Mouse (Mus musculus): ENCODE results near the gene Hormad2. TPM values are rescaled to one million over a fixed set of nuclear protein-coding genes. Genes with fewer than 3 reads are reported as not detected.

The Hormad2 gene
- total RNA-seq, 1 experiment from 2014 or later: 2.3 TPM

DNA sequence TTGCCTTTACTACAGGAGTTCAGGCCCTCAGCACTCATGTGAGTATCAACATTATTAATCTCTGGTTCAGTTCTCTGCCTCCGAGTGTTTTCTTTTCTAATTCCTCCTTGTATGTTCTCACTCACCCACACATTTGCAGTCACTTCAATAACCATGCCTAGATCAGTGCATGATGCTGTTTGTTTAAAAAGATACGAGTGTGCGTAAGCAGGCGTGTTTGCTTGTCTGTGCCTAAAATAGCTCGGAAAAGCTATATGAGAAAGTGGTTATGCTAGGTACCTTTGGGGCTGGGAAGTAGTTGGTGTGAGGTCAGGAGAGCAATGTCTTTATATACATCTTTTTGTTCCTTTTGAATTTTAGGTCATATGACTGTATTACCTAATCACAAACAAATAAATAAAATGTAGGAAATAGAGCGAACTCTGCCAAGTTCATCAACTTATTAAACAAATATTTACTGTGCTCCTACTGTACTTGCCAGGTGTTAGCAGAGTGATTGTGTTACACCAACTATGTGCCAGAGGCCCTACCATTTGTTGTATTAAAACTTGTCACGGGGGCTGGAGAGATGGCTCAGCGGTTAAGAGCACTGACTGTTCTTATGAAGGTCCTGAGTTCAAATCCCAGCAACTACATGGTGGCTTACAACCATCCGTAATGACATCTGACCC is 100.7 kb downstream of the Hormad2 start:
- DNase-seq: no peak

DNA sequence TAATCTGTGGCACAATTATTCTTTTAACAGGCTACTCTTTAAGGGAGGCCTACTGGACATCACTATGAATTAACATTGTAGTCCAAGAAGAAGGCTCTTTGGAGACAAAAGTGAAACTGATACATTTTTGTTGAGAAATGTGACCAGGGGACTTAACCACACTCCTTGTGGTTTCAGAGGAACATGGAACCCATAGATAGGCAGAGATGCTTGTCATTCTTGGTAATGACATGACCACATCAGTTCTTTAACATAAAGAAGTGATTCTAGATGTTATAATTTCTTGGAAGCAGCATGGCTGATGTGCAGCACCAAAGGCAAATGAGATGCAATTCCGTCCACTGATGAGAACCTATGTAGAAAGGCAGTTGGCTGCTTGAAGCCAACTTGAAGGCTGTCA is 101.6 kb downstream of the Hormad2 start:
- no peak for DNase-seq

- DNase-seq: no peak
Measured at GRCm38 (mm10) chr11:4336693-4337283, 104.1 kb downstream of the Hormad2 start.

DNA sequence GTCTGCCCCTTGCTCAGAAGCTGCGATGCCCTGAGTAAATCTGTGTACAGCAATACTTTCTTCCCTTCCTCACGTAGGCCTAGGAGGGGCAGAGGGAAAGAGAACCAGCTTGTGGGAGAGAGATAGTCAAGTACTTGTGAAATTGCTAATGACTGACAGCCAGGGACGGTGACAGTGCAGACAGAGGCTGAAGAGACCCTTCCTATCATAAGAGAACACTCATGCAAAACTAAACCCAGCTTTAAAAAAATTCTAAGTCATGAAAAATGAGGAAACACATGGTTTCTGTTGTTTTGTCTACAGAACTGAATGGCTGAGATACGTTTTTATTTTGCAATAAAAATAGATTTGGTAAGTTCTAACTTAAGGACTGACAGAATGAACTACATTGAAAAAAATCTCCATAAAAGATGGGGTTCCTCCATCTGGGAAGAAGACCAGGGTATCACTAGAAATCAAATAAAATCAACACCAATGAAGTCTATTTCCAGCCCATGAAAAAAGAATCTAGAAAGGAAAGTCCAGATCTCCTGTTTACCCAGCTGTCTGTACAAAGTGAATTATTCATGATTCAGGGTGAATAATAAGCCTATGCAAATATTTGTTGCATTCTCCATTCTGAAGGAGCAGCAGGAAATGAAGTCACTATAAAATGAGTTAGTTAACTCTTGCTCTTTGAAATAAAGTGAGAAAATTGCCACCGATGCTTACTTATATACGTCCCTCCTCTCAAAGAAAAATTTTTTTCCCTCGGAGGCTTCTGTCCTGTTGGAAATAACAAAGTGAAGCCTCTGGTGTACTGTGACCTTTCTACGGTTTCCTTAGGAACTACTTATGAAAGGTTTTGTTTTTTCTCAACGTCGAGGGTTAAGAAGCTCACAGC is 104.9 kb downstream of the Hormad2 start:
- DNase-seq: no peak

DNA sequence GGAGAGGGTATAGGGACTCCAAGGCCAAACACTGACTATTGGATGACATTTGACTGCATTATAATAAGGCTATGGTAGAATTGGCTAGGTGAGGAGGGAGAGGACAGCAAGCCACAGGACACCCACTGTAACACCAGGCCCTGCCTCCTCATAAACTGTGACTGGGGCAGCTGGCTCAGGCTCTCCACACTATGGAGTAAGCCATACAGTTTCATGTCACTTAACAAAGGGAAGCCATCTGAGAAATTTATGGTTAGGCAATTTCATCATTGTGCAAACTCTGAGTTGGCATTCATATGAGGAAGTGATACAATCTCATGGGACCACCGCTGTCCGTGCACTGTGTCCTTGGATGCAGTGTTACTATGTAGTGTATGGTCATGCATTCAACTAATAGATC is 107.9 kb downstream of the Hormad2 start:
- DNase-seq: no peak

GRCm38 (mm10) chr11:4328188-4328587 is 112.7 kb downstream of the Hormad2 start:
- DNase-seq: no peak

- DNase-seq: no peak
Measured at GRCm38 (mm10) chr11:4323481-4323880, 117.4 kb downstream of the Hormad2 start.

DNA sequence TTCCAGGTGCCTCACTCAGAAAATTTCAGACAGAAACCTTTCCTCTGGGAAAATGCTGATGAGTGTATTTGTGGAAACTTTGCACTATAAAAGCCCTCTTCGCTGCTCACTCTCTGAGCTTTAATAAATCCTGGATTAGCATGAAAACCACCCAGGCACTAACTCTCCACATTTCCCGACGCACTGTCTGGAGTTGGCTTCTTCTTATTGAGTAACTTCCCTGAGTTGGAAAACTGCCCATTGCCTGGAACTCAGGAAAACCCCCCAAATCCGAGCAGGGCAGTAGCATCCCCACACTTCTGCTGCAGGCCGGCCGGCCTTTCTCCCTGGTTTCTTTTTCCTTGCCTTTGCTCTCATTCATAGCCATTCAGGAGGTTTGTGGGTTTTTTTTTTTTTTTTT is 118.0 kb downstream of the Hormad2 start:
- no peak for DNase-seq

DNA sequence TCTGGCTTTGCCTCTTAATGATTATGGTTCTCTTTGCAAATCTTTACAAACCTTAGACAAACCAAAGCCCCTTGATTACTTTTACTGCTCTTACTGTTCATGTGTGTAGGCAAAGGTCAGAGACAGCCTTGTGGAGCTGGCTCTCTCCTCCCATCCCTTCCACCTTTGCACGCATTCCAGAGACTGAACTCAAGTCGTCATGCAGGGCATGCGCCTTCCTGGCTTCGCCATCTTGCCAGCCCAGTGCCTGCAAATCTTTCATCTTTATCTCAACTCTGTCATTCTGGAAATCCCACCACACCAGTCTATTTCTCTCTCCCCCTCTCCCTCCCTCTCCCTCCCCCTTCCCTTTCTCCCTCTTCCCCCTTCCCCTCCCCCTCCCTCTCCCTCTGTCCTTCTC is 120.0 kb downstream of the Hormad2 start:
- no peak for DNase-seq

DNA sequence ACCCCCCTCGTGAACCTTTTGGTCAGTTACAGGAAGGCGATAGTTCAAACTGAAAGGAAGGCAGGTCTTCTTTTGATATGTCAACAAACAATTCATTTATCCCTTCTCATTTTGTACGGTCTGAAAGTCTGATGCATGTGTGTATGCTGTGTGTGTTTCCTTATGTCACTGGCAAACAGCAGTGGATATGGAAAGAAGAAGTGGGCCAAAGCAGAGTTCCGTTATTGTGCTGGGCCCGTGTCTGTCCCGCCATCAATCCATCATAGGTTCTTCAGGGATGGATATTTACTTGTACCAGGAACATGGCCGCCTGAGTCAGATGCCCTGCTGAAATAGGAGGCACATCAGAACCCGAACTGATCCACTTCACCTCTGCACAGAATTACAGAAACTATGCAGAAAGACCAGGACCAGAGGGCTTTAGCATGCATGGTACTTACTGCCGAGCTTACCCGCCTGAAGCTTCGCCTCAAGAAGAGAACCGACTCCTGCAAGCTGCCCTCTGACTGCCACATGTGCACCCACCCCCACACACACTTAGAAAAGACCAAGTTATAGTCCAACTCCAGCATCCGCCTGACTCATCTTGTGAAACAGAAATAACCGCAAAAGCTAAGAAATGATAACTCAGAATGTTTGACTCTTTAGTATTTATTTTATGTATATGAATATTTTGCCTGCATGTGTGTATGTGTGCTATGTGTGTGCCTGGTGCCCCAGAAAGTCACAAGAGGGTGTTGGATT is 121.5 kb downstream of the Hormad2 start:
- DNase-seq: no peak

DNA sequence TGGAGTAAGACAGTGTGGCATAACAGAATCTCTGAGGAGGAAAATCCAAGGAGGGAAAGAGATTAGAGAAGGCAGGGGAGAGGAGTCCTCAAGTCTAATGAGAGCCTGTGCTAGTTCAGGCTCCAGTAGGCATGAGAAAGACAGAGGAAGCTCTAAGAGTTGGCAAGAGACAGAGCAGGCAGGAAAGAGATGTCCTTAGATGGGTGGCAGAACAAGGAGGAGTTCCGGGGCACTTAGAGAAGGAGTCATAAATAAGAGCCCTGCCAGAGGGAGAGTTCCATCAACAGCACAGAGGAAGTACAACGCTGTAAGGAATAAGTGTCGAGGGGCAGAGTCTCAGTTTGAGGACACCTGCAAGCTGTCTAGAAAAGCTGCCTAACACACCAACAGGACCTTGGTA is 122.9 kb downstream of the Hormad2 start:
- DNase-seq: no peak

- DNase-seq: no peak
Measured at GRCm38 (mm10) chr11:4317287-4317686, 123.6 kb downstream of the Hormad2 start.

GRCm38 (mm10) chr11:4312180-4312579 is 128.7 kb downstream of the Hormad2 start:
- DNase-seq: no peak

- no peak for DNase-seq
Measured at GRCm38 (mm10) chr11:4310324-4310723, 130.6 kb downstream of the Hormad2 start.

GRCm38 (mm10) chr11:4309613-4310012 is 131.3 kb downstream of the Hormad2 start:
- peak; percentile 24 for DNase-seq

DNA sequence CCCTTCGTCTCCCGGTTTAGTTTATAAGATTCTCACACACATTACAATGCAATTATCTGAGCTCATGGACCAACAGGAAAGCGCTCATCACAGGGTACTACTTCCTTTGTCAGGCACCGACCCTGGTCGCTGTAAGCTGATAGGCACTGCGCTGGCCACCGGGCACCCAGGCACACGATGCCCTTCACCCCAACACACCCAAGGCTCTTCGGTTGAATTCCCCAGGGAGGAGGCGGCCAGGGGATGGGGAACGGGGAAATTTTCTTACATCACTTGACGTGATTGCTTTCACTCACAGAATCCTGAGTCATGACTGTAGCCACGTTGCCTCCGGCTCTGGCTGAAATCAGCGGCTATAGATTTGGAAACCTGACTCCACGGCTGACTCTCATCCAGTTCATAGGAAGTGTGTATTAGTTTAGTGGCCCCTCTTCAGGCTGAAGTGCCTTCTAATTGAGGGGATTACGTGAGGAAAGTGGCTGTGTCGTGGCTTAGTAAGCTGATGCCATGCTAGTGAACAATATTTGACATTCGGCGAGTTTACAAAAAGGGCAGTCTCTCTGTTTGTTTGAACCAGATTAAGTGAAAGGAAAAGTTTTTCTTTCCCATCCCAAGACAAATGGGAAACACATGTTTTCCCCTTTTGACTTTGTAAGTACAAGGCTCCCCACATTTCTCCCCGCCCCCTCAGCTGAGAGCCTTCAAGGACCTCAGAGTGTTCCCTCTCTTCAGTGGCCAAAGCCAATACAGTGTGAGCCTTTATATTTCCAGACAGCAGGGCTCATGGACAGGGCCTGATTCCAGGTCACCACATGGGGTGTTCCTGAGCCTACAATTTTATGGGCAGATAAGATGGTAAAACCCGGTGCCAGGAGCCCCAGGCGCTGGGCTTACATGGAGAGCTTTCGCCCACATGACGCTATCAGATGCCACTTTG is 132.1 kb downstream of the Hormad2 start:
- DNase-seq: peak; percentile 28

DNA sequence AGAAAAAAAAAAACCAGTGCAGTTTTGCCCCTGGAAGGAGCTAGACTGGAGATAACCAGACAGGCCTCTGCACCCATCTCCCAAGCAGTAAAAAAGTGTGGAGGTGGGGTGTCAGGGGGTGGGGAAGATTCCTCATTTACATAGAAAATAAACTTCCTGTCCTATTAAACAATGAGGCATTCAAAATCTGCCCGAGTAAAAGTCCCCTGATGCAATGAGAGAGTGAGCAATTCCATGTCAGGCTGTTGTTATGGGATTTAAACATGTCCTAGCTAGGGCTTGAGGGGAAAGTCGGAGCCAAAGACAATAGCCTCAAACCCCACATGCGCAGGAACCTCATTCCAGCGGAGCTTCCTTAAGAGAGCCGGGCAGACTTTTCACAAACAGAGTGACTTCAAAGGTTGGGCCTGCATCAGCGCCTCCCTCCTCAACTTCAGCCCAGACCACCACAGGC is 132.8 kb downstream of the Hormad2 start:
- no peak for DNase-seq

GRCm38 (mm10) chr11:4306086-4306485 is 134.8 kb downstream of the Hormad2 start:
- DNase-seq: no peak

GRCm38 (mm10) chr11:4305090-4305489 is 135.8 kb downstream of the Hormad2 start:
- DNase-seq: no peak

DNA sequence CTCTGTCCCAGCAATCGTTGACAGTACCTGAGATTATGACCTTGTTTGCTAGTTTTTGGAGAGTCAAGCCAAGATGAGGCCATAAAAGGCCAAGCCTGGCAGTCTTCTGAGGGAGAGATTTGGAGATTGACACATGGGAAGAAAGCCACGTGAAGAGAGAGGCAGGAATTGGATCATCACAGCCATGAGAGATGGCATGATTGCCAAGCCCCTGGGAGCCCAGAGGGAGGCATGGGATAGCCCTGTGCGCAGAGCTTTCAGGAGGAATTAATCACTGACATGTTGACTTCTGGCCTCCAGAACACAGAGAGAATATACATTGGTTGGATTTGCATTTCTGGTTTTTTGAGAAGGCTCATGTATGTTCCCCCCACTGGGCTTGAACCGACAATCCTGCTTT is 136.7 kb downstream of the Hormad2 start:
- DNase-seq: no peak

DNA sequence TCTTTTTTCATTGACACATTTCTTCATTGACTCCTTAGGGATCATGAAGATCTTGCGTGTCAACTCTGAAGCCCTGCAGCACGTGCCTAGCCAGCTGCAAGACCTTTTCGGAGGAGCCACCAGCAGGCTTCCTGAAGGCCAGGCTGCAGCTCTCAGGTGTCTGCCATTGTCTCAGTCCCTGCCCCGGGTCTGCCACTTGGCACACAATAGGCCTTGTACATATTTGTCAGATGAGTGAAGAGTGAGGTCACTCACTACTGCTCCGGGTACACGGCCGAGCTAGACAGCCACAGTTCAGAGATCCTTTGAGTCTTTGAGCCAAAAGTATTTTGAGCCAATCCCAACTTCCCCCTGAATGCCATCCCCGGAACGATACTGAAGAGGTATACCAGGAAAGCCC is 137.9 kb downstream of the Hormad2 start:
- DNase-seq: peak; percentile 43

Measured in adrenal gland, postnatal 14 days (tissue).